Mouse (Mus musculus) 3134 (cell line): ENCODE results near the gene Ercc5.

ENCODE experiments used
- DNase-seq: peaks from one replicate; pipeline ENCODE4 v3.0.0-alpha.2; 2011; ENCODE audit warnings: low spot score; ENCODE audit not compliant: insufficient read length; ENCODE audit errors: extremely low read depth

The Ercc5 gene

DNA sequence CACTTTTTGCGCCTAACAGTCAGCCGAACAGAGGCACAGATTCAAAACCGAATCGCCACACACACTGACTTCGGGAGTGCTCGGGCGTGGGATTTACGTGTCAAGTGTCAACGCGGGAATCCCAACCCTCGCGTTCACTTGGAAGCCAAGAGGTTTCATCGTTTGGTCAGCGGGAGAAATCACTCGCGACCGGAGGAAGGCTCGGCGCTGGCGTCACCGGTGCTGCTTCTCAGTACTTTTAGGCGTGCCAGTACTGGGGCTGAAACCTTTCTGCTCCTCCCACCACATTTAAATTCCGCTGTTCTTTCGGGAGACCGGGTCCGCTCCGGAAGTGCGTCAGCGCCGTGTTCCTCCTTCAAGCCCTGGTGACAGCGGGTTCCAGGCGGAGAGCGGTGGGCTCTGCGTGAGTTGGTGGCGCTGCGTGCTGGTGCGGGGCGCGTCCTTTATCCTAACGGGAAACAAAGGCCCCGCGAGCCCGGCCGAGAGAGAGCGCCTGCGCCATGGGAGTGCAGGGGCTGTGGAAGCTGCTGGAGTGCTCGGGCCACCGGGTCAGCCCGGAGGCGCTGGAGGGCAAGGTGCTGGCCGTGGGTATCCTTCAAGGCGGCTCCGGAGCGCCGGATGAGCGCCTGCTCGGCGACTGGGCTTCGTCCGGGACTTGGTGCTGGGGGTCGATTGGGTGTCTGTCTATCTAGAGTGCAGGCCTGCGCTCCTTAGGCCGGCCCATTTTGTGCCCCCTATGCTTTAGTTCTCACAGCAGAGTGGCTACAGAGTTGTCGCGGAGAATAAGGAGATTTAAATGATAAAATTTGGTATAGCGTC, at the start of gene Ercc5:
Gene Ercc5 (plus strand): TSS at position 182 of the 819 bp plus-strand sequence.
- DNase-seq = peak; percentile 95

DNA sequence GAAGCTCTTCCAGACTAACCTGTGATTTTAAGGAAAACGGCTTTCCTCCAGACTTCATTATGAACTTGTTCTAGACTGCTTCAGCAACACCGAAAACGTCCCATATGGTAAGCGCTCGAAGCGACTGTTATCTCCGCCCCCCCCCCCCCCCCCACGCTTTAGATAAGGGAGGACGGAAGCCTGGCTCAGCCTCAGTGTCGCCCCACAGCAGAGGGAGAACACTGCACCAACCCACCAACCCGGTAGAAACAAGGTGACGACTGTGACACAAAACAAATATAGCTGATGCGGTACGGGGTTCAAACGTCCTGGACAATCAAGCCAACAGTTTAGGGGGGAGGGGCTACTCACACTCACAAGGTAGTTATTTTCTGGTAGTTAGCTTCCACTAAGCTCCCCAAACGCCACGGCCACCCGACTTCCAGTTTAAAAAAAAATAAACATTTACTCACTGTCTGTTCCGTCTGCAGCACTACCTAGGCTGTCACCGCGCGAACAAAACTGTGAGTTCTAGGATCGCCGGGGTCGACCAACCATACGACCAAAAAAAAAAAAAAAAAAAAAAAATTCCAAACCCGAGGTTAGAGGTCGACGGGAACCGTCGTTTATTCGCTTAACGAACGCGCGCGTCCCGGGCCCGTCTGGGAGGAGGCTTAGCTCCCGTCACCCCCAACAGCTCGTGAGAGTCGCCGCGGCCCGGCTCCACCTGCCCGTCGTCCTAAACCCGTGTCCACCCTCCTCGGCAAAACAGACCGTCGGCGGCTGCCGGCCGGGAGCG, 45.9 kb upstream of the Ercc5 start:
- DNase-seq = no peak

GRCm38 (mm10) chr1:44102259-44102717, 45.3 kb upstream of the Ercc5 start, which contains the start of gene Tex30:
Gene Tex30, minus strand, starts transcription at chr1:44102441.
- peak; percentile 99 for DNase-seq

GRCm38 (mm10) chr1:44102939-44103338, 44.6 kb upstream of the Ercc5 start:
- no peak for DNase-seq

- no peak for DNase-seq
Measured at GRCm38 (mm10) chr1:44117571-44117970, 30.0 kb upstream of the Ercc5 start.

DNA sequence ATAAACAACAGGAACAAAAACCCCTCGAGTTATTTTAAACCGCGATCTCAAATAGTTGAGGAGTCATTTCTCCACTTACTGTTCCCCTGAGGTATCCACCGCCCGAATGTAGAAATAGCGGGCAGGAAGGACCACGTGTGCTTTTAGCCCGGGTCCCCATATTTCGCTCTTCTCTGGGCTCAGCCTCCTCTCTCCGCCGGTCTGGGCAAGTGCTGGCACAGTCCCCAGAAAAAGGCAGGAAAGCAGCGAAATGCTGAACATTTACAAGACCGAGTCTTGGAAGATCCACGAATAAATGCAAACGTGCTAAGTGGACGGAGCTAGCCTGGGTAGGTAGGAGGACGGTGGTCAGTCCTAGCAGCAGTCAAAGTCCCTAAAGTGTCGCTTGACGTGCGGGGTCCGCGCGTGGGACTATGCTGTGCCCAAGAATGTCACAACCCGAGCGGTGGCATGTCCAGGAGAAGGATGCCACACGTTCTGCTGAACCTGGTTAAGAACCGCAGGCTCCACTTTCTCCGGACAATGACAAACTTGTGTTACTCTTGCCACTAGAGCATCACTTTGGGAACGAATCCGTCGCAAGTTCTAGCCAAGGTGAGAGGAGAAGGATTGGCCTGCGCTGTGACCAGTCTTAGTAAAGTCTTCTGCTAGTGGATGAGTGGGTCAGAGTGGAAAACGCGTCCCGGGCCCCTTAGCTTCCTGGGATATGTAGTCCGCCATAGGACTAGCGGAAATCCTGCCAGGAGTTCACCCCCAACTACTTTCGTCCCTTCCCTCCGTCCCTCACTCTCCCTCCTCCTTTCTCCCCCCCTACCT, 29.1 kb upstream of the Ercc5 start, which contains the start of the genes Kdelc1 and Bivm:
Gene Kdelc1 (minus strand): TSS at position 570 of the 816 bp plus-strand sequence.
Gene Bivm (plus strand): TSS at position 719 of the 816 bp plus-strand sequence.
- DNase-seq = peak; percentile 84

DNA sequence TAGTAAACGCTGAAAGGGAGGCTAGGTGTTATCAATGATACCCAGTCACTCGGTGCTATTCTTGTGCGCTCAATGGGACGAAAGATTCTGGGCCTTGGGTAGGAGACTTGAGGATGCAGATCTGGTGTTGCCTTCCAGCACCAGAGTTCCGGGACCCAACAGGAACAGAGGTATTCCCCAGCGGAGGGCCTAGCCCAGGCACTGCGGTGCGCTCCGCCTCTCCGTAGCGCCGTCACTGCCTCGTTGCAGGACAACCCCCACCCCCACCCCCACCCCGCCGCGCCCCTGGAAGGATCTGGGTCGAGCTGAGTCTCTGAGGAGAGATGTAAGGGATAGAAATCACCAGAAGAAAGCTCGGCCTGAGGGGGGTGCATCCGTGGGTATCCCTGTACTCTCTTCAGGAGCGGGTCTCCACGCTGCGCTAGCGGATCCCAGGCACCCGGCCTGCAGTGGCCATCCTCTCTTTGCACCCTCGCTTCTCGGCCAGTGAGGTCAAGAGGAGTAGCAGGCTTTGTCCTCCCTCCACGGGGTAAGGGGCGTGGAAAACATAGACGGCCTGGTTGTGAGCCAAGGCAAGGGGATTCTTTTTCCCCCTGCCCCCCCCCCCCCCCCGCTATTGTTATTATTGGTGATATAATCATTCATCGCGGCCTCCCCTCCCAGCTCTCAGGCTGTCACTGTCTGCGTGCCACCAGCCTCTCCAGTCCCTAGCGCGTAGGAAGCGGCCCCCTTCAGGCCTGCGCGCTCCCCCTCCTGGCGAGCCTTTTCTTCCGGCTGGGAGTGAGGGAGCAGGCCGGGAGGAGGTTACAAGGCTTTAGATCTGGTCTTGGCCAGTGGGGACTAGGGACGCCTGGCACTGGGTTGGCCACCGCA, 28.1 kb upstream of the Ercc5 start:
- peak; percentile 89 for DNase-seq

DNA sequence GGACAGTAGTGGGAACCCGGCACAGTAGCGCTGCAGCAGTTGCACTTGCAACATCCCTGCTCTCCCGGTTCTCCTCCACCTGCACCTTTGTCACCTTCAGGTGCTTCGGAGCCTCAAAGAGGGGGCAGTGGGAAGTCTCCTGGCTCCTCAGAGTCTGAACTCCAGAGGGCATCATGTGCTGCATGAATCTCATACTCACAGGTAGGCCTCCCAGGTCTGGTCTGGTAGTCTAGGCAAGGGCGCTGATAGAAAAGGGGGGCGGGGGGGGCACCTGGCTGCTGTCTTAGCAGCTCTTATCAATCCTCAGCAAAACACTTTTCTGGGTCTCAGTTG, 27.5 kb upstream of the Ercc5 start:
- no peak for DNase-seq

- no peak for DNase-seq
Measured at GRCm38 (mm10) chr1:44122256-44122655, 25.3 kb upstream of the Ercc5 start.

DNA sequence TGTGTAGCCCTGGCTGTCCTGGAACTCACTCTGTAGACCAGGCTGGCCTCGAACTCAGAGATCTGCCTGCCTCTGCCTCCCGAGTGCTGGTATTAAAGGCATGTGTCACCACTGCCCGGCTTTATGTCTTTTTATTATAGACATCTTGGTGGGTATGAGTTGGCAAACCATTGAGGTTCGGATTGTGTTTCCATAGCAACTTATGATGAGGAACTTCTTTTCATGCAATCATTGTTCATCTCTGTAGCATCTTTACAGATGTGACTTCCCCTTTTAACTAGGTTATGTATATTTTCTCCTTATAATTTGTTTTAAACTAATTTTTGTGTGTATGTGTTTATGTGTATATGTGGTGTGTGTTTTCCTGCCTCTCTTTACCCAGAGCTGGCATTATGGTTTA, 22.0 kb upstream of the Ercc5 start:
- no peak for DNase-seq

DNA sequence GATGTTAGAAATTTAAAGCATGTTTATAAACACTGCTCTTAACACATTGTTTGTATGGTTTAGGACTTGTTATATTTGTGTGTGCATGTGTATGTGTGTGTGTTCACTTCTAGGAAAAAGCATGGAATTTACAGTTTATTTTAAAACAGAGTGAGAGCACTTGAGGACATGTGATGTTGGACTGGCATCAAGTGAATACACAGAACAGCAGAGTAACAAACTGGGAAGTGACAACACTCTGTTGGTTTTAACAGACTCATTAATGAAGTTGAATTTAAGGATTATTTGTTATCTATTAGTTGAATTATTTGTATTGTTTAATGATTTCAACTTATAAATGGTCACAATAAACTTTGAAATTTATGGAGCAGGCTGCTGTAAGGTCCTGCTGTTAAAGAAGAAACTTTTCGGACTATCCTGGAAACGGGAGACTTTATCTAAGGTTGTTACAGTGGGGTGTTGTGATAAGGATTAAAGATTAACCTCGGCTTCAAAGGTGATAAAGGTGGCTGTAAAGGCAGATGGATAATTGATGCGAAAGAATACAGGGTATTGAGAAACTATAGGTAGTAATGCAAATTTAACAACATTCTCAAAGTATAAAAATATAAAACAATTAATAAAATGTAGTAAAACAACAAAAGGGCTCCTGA, 17.5 kb upstream of the Ercc5 start:
- DNase-seq = no peak

DNA sequence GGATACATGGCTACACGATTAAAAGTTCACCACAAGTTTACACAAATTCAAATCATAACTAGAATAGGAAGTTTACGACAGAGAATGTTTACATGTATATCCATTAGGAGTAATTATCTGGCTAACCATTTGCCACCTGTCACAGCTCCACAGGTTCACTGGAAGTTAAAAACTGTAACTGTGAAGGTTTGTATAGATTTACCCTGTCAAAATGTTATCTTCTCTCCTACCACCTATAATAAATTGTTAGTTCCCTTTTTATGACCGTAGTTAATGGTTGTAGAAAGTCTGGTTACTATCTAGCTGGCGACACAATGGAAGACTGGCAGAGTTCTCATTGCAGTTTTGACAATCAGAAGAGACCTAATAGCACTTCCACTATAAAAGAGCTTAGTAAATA, 7.3 kb upstream of the Ercc5 start:
- no peak for DNase-seq

DNA sequence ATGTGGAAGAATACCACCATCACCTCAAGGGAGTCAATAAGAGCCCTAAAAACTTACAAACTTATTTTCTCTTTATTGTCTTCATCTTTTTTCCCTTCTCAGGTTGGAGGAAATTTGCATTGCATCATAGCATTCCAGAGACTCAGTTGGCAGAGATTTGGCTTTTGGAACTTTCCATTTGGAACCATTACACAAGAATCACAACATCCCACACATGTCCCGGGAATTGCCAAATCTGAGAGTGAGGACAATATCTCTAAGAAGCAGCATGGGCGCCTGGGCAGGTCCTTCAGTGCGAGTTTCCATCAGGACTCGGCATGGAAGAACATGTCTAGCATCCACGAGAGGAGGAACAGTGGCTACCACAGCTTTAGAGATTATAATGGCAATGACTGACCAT, 4.8 kb upstream of the Ercc5 start:
- no peak for DNase-seq

GRCm38 (mm10) chr1:44148706-44149105, 1.2 kb downstream of the Ercc5 start:
- DNase-seq = no peak

- DNase-seq = no peak
Measured at GRCm38 (mm10) chr1:44155287-44155686, 7.7 kb downstream of the Ercc5 start.

- no peak for DNase-seq
Measured at GRCm38 (mm10) chr1:44158317-44158716, 10.8 kb downstream of the Ercc5 start.

DNA sequence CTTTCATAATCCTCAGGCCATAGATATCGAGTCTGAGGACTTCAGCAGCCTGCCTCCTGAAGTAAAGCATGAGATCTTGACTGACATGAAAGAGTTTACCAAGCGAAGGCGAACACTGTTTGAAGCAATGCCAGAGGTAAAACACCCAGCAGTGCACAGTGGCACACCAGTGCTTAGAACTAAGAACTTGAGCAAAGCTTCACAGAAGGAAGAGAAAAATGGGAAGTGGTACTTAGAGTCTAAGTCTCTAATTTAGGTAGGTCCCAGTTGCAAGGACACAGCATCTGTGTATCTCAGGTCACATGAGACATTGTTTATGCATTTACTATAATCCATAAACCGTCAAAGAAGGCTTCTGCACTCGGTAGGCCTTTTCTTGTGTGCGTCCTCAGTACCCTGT, 14.3 kb downstream of the Ercc5 start:
- no peak for DNase-seq

- DNase-seq = no peak
Measured at GRCm38 (mm10) chr1:44162389-44162788, 14.8 kb downstream of the Ercc5 start.

DNA sequence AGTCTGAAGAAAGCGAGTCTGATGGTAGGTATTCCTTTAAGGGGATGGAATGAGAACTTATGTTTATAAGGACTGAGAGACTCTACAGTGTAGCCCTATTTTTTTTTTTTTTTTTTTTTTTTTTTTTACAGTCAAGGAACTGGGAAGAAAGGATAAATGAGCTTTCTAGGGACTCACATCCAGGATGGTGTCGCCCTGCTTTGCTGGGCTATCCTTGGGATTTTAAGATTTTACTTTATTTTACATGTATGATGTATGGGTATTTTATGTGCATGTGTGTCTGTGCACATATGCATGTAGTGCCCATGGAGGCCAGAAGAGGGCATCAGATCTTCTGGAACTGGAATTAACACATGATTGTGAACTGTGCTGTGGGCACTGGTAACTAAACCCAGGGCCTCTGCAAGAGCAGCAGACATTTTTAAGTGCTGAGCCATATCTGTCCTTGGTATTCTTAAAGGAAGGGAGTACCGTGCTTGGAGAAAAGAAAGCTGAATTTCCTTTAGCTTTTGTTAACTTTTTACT, 20.4 kb downstream of the Ercc5 start:
- no peak for DNase-seq
